Mouse (Mus musculus): Measurements from ENCODE around the gene Gm340.

DNA sequence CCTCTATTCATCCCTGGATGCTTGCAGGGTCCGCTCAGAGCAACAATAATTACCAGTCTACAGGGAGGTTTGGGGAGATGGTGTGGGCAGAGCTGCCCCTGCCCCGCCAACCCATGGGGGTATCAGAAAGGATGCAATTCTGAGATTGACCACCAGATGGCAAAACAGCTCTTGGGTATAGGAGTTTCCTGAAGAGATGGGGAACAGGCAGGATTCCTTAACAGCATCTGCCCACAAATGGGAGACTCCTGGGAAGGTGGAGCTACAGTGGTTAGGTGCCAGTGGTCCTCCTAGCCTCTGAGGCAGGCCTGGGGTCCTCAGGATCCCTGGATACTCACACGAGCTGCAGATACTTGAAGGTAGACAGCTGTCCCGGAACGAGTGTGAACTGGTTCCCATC, 47.4 kb downstream of the Gm340 start:
- TF ChIP-seq CTCF (conservative IDR thresholded peaks at IDR 0.05 in 1 of 2, IDR thresholded peaks at IDR 0.05 in 1 of 2; ENCODE audit: low read depth in 2 of 2, low read length in 2 of 2): peak; percentile 77 to 90
- no peak for TF ChIP-seq TCF12 (IDR thresholded peaks at IDR 0.05; ENCODE audit: low read depth, low read length)
- TF ChIP-seq ZC3H11A (IDR thresholded peaks at IDR 0.05; ENCODE audit: low read depth, low read length): no peak
- TF ChIP-seq JUN (IDR thresholded peaks at IDR 0.05; ENCODE audit: insufficient read depth, low read depth, low read length): no peak
